Mouse (Mus musculus): ENCODE measurements around the gene Nxph3. TPM values are rescaled to one million over a fixed set of nuclear protein-coding genes. Genes with fewer than 3 reads are reported as not detected.

Nxph3 gene
- polyA plus RNA-seq (2015; fragmentation: Nextera tagmentation; extraction: Ambion mirVana), result 1.2 and 1.5 TPM in 2 replicates

DNA sequence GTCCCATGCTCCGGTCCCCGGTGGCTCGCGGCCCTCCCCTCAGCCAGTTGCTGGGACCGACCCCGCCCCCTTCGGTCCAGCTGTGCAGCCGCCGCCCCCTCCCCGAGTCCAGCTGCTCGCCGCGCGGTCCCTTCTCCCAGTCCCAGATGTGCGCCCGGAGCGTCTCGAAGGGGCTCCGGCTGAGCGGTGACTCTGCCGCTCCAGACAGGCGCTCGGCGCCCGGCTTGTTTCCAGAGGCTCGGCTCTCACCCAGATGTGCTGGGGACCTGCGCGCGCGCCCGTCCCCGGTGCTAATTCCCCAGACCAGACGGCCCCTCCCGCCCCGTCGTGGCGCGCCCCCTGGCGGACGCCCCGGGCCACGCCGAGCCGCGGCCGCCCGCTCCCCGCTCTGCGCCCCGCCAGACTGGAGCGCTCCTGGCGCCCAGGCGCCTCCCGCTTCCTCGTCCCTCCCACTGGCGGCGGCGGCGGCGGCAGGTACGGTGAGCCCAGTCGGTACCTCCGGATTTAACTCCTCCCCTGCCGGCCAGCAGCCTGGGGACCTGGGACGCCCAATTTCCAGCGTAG, at the start of gene Nxph3:
TSS of gene Nxph3 (minus strand) at position 273 of the 564 bp plus-strand sequence.
- H3K27ac ChIP-seq (ENCODE audit: low read length), result no peak within 1 kb of the TSS
- ATAC-seq (peak; percentile 85), DNase-seq (ENCODE audit: low spot score) (peak; percentile 74)
- H3K4me2 ChIP-seq (replicated peaks; ENCODE audit: low read depth, low read length), result peak within 1 kb of the TSS; percentile 81
- H3K9ac ChIP-seq (replicated peaks; ENCODE audit: low read depth), result no peak within 1 kb of the TSS
- H3K4me1 ChIP-seq (ENCODE audit: insufficient read depth, low read depth, low read length), result peaks cover 5% of the 10 kb centered on the region; the same call in 1 of the 2 replicates
- TF ChIP-seq CTCF (IDR thresholded peaks at IDR 0.05), result peak; percentile 58
- TF ChIP-seq EP300 (IDR thresholded peaks at IDR 0.05), result no peak
- H3K4me3 ChIP-seq (ENCODE audit: low read depth, low read length), result peak within 1 kb of the TSS; percentile 46
- WGBS, result 1% methylated on average over 44 of the region's 66 CpGs
- H3K27me3 ChIP-seq (replicated peaks; ENCODE audit: insufficient read depth, low read length), result peaks cover 33% of the 10 kb centered on the region
- H3K9me3 ChIP-seq (ENCODE audit: low read length), result no peaks in the 10 kb centered on the region
- no peaks in the 10 kb centered on the region for H3K36me3 ChIP-seq (ENCODE audit: insufficient read depth, low read length)

DNA sequence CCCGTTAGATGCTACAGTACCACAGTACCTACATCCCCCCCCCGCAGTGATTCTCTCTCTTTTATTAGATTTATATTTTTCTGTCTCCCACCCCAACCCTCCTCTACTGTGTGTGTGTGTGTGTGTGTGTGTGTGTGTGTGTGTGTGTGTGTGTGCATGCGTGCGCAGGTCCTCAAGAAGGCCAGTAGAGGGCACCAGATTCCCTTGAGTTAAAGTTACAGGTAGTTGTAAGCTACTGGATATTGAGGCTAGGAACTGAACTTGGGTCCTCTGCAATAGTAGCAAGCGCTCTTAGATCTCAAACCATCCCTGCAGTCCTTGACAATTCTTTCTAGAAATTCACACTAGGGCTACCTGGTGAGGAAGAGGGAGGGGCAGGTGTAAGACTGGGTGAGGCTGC, 49.5 kb upstream of the Nxph3 start:
- H3K4me1 ChIP-seq (ENCODE audit: insufficient read depth, low read depth, low read length), result no peaks in the 10 kb centered on the region
- TF ChIP-seq EP300 (IDR thresholded peaks at IDR 0.05) (no peak), CTCF (IDR thresholded peaks at IDR 0.05) (no peak)
- no peak overlapping the region for H3K9ac ChIP-seq (replicated peaks; ENCODE audit: low read depth)
- ATAC-seq (no peak), DNase-seq (ENCODE audit: low spot score) (no peak)
- no peaks in the 10 kb centered on the region for H3K36me3 ChIP-seq (ENCODE audit: insufficient read depth, low read length)
- H3K27ac ChIP-seq (ENCODE audit: low read length), result no peak overlapping the region
- WGBS, result 91% methylated on average over 4 of the region's 5 CpGs
- H3K4me3 ChIP-seq (ENCODE audit: low read depth, low read length), result no peak overlapping the region
- no peaks in the 10 kb centered on the region for H3K27me3 ChIP-seq (replicated peaks; ENCODE audit: insufficient read depth, low read length)
- H3K4me2 ChIP-seq (replicated peaks; ENCODE audit: low read depth, low read length), result no peak overlapping the region
- no peaks in the 10 kb centered on the region for H3K9me3 ChIP-seq (ENCODE audit: low read length)

DNA sequence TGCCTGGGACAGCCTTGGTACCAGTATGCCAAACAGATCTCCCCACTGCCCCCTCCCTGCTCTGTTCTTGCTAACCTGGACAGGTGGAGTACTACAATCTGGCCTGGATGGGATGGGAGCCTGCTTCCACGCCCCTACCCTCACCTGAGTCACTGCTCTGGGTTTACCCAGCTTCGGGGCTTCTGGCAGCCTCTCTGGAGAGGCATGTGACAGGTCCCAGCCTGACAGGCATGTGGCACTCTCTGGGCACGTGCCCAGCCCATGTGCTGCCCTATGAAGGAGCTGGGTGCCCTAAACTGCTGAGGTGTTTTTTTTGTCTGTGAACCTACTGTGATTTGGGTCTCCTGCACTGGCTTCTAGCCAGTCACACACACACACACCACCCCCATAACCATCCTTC, 46.4 kb upstream of the Nxph3 start:
- DNase-seq (ENCODE audit: low spot score) (no peak), ATAC-seq (no peak)

DNA sequence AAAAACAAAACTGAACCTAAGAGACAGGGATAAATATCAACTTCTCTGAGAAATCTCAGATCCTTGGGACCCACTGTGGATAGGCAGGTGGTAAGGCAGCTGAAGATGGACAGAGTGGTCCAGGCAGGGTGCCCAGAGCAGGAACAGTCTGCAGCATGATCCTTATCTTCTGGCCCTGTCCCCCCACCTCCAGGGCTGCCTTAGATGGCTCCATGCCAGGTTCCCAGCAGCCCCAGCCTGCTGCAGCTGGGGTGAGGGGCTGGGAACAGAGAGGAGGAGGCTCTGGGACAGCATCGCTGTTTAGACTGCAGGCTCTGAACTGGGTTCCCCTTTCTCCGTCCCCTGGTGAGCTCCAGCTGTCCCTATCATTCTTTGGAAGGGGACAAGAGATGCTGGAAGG, 45.4 kb upstream of the Nxph3 start:
- no peak for DNase-seq (ENCODE audit: low spot score)
- H3K4me3 ChIP-seq (ENCODE audit: low read depth, low read length), result no peak overlapping the region
- no peaks in the 10 kb centered on the region for H3K27me3 ChIP-seq (replicated peaks; ENCODE audit: insufficient read depth, low read length)
- no peaks in the 10 kb centered on the region for H3K36me3 ChIP-seq (ENCODE audit: insufficient read depth, low read length)
- no peak overlapping the region for H3K27ac ChIP-seq (ENCODE audit: low read length)
- H3K9me3 ChIP-seq (ENCODE audit: low read length), result no peaks in the 10 kb centered on the region
- no peak overlapping the region for H3K9ac ChIP-seq (replicated peaks; ENCODE audit: low read depth)
- no peak for TF ChIP-seq EP300 (IDR thresholded peaks at IDR 0.05)
- no peak for TF ChIP-seq CTCF (IDR thresholded peaks at IDR 0.05)
- H3K4me1 ChIP-seq (ENCODE audit: insufficient read depth, low read depth, low read length), result no peaks in the 10 kb centered on the region
- no peak overlapping the region for H3K4me2 ChIP-seq (replicated peaks; ENCODE audit: low read depth, low read length)
- ATAC-seq, result no peak
- 20% methylated on average over 2 of the region's 2 CpGs for WGBS

More for the DNA sequence above, 46.4 kb upstream of the Nxph3 start:
- H3K4me2 ChIP-seq (replicated peaks; ENCODE audit: low read depth, low read length), result no peak overlapping the region
- no peak overlapping the region for H3K4me3 ChIP-seq (ENCODE audit: low read depth, low read length)
- TF ChIP-seq CTCF (IDR thresholded peaks at IDR 0.05), result no peak
- TF ChIP-seq EP300 (IDR thresholded peaks at IDR 0.05), result no peak
- no peaks in the 10 kb centered on the region for H3K36me3 ChIP-seq (ENCODE audit: insufficient read depth, low read length)
- H3K27ac ChIP-seq (ENCODE audit: low read length), result no peak overlapping the region
- no peaks in the 10 kb centered on the region for H3K27me3 ChIP-seq (replicated peaks; ENCODE audit: insufficient read depth, low read length)
- H3K4me1 ChIP-seq (ENCODE audit: insufficient read depth, low read depth, low read length), result no peaks in the 10 kb centered on the region
- H3K9me3 ChIP-seq (ENCODE audit: low read length), result no peaks in the 10 kb centered on the region
- WGBS, result 39% methylated on average over 3 of the region's 3 CpGs
- H3K9ac ChIP-seq (replicated peaks; ENCODE audit: low read depth), result no peak overlapping the region

DNA sequence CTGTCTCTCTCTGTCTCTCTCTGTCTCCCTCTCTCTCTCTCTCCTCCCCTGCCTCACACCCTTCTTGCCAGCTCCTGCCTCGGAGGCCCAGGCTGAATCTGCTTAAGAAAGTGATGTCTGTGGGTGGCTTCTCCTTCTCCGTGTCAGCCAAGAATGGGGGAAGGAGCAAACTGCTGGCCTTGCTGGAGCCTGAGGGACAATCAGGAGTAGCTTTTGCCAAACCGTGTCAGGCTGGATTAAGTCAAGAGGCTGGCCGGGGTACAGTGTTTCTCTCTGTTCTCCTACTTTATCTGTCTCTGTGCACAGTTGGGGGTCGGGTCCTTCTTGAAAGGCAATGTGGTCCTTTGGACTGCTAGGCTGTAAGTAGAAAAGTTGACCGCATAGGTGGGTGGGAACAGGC, 43.3 kb upstream of the Nxph3 start:
- H3K9me3 ChIP-seq (ENCODE audit: low read length), result no peaks in the 10 kb centered on the region
- H3K27ac ChIP-seq (ENCODE audit: low read length), result no peak overlapping the region
- WGBS, result 34% methylated on average over 6 of the region's 6 CpGs
- H3K36me3 ChIP-seq (ENCODE audit: insufficient read depth, low read length), result no peaks in the 10 kb centered on the region
- DNase-seq (ENCODE audit: low spot score), result no peak
- no peak for ATAC-seq
- H3K27me3 ChIP-seq (replicated peaks; ENCODE audit: insufficient read depth, low read length), result no peaks in the 10 kb centered on the region
- H3K4me1 ChIP-seq (ENCODE audit: insufficient read depth, low read depth, low read length), result no peaks in the 10 kb centered on the region
- H3K9ac ChIP-seq (replicated peaks; ENCODE audit: low read depth), result no peak overlapping the region
- TF ChIP-seq CTCF (IDR thresholded peaks at IDR 0.05), result no peak
- no peak for TF ChIP-seq EP300 (IDR thresholded peaks at IDR 0.05)
- no peak overlapping the region for H3K4me2 ChIP-seq (replicated peaks; ENCODE audit: low read depth, low read length)
- no peak overlapping the region for H3K4me3 ChIP-seq (ENCODE audit: low read depth, low read length)

DNA sequence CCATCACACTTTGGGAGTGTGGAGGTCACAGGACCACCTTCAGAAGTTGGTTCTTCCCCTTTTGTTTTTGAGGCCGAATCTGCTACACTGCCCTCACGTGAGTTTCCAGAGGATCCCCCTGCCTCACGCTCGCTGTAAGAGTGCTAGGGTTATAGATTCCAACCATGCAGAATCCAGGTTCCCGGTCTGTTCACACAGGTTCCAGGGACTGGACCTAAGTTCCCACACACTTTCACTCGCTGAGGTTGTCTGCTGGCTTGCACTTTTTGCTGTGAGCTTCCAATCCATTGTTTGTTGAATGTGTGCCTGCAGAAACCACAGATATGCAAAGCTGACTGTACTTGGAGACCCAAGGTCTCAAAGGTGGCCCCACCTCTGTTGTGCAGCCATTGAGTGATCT, 42.7 kb upstream of the Nxph3 start:
- 75% methylated on average over 6 of the region's 6 CpGs for WGBS
- no peak for ATAC-seq
- Histone ChIP-seq H3K27me3 (replicated peaks; ENCODE audit: insufficient read depth, low read length) (no peaks in the 10 kb centered on the region), H3K4me1 (ENCODE audit: insufficient read depth, low read depth, low read length) (no peaks in the 10 kb centered on the region), H3K27ac (ENCODE audit: low read length) (no peak overlapping the region), H3K36me3 (ENCODE audit: insufficient read depth, low read length) (no peaks in the 10 kb centered on the region), H3K4me3 (ENCODE audit: low read depth, low read length) (no peak overlapping the region), H3K9me3 (ENCODE audit: low read length) (no peaks in the 10 kb centered on the region), H3K9ac (replicated peaks; ENCODE audit: low read depth) (no peak overlapping the region), H3K4me2 (replicated peaks; ENCODE audit: low read depth, low read length) (no peak overlapping the region)
- TF ChIP-seq EP300 (IDR thresholded peaks at IDR 0.05) (no peak), CTCF (IDR thresholded peaks at IDR 0.05) (no peak)
- no peak for DNase-seq (ENCODE audit: low spot score)

DNA sequence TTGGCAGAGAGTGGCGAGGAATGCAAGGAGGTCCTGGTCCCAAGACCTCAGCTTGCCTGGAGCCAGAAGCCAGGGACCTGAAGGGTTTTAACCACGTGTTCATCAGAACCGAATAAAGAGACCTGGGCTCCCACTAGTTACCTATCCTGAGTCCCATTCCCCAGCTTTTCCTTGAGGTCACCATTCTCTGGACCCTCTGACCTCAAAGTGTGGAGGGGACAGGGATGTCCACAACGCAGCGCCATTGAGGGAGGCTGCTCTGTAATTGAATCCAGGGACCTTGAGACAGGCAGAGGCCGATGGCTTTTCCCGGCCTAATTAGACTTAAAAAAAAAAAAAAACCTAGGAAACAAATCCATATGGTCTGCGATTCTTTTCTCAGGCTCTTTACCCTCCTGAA, 40.9 kb upstream of the Nxph3 start:
- no peak for DNase-seq (ENCODE audit: low spot score)
- H3K9ac ChIP-seq (replicated peaks; ENCODE audit: low read depth), result no peak overlapping the region
- H3K4me3 ChIP-seq (ENCODE audit: low read depth, low read length), result no peak overlapping the region
- 59% methylated on average over 8 of the region's 8 CpGs for WGBS
- H3K36me3 ChIP-seq (ENCODE audit: insufficient read depth, low read length), result no peaks in the 10 kb centered on the region
- H3K4me2 ChIP-seq (replicated peaks; ENCODE audit: low read depth, low read length), result no peak overlapping the region
- no peaks in the 10 kb centered on the region for H3K9me3 ChIP-seq (ENCODE audit: low read length)
- H3K27me3 ChIP-seq (replicated peaks; ENCODE audit: insufficient read depth, low read length), result no peaks in the 10 kb centered on the region
- no peaks in the 10 kb centered on the region for H3K4me1 ChIP-seq (ENCODE audit: insufficient read depth, low read depth, low read length)
- no peak overlapping the region for H3K27ac ChIP-seq (ENCODE audit: low read length)
- TF ChIP-seq EP300 (IDR thresholded peaks at IDR 0.05) (no peak), CTCF (IDR thresholded peaks at IDR 0.05) (no peak)
- no peak for ATAC-seq
